Mouse (Mus musculus): ENCODE measurements around the gene Exoc3l2.

Gene Exoc3l2

DNA sequence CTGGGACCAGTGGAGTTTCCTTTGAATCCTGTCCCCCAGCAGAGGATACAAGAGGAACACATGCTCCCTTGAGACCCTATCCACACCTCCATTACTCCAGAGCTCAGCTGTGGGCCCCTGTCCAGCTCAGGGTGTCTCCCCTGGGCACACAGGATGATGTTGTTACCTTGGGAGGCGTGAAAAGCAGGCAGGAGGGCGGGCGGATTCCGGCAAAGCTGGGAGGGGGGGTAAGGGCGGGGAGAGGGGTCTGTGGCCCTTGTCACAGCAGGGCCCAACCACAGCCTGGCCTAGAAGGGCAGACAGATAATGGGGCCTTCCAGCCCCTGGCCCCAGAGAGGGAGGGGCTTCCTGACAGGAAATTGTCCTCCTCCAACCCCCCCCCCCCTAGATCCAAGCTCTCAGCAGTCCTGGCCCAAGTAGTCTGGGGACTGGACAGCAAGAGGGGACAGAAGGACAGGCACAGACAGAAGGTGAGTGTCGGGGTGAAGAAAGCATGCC lies at the start of gene Exoc3l2:
Exoc3l2 (plus strand) TSS at position 448 of the 498 bp plus-strand sequence.
- no peak for DNase-seq (ENCODE audit: low spot score)

DNA sequence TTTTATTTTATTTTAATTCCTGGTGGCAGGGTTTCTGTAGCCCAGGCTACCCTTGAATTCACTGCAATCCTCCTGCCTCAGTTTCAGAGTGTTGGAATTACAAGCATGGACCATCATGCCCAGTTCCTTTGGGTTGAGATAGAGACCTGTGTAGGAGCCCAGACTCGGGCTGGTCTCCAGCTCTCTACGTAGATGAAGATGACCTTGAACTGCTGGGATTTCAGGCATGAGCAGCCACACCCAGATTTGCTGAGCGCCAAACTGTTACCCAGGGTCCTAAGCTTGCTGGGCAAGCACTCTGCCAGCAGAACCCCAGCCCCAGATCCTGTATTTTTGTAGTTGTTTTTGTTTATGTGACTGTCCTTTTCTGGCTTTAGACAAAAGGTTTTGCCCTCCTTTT lies 49.6 kb upstream of the Exoc3l2 start:
- DNase-seq (ENCODE audit: low spot score): no peak

DNA sequence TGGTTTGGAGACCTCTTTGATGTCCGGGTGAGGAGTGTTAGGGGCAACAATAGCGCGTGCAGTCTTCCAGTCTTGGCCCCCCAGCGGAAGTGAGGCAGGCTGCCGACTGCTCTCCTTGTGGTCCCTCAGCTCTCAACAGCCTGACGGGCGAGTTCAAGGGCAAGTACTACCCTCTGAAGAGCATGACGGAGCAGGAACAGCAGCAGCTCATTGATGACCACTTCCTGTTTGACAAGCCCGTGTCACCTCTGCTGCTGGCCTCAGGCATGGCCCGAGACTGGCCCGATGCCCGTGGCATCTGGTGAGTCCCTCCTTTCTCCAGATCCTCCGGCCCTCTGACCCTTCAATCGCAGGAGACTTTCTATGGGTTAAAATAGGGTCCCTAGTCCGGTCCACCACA lies 46.5 kb upstream of the Exoc3l2 start:
- no peak for DNase-seq (ENCODE audit: low spot score)

DNA sequence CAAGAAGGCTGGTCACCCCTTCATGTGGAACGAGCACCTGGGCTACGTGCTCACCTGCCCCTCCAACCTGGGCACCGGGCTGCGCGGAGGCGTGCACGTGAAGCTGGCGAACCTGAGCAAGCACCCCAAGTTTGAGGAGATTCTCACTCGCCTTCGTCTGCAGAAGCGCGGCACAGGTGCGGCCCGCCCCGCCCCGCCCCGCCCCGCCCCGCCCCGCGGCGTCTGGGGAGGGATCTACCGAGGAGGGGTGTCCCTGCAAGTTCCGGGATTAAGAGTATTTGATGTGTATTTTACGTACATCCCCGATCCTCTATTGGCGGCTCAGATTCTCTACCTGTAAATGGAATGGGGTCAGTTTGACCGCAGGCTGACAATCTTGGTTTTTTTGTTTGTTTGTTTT lies 43.0 kb upstream of the Exoc3l2 start:
- DNase-seq (ENCODE audit: low spot score): no peak

DNA sequence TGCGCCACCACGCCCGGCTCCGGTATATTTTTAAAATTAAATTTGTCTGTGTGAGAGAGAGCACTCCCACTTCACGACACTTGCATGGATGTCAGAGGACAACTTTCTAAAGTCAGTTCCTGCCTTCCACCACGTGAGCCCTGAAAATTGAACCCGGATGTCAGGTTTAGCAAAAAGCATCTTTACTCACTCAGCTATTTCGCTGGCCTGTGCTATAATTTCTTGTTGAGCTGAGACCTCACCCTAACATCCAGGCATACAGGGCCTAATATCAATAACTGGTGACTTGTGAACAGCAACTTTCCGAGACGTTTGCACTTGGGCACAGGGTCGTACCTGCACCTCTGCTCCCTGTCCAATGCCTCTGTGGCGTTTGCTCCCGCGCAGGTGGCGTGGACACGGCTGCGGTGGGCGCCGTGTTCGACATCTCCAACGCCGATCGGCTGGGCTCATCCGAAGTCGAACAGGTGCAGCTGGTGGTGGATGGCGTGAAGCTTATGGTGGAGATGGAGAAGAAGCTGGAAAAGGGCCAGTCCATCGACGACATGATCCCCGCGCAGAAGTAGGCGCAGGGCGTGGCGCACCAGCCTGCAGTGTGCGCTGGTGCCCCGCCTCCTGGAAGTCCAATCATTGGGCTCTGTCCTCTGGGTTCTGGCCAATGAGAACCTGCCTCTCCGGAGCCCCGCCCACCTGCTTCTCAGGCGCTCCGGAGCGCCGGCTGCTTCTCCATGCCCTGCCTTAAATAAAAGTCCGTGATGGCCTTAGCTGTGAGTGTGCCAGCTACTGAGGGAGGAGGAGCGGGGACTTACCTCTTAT lies 42.1 kb upstream of the Exoc3l2 start:
- DNase-seq (ENCODE audit: low spot score): no peak

DNA sequence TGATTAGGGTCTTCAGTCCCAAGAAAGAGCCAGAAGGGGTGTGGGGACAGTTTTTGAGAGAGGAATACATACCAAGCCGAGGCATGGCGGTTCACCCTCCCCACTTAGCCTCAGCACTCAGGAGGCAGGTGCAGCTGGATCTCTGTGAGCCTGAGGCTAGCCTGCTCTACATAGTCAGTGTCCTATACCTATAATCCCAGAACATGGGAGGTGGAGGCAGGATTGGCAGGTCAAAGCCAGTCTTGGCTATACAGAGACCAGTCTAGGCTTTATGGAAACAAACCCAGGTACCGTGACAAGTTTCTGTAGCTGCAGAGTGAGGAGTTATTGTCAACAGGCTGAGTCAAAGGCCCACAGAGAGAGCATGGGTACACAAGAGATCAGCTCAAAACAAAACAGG lies 40.0 kb upstream of the Exoc3l2 start:
- no peak for DNase-seq (ENCODE audit: low spot score)

DNA sequence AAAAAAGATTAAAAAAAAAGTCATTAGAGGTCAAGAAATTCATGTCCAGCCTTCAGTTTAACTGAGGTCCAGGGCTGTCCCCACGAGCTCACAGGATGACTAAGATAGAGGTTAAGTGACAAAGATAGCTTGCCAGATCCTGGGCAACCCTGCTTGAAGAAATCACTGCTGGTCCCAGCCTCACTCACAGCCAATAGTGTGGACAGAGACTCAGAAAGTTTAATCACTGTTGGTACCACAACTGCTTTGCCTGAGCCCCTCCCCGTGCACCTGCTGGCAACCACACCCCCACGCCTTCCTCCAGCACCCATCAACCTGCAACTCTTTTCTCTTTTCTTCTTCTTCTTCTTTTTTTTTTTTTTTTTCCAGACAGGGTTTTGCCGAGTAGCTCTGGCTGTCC lies 39.1 kb upstream of the Exoc3l2 start:
- no peak for DNase-seq (ENCODE audit: low spot score)

DNA sequence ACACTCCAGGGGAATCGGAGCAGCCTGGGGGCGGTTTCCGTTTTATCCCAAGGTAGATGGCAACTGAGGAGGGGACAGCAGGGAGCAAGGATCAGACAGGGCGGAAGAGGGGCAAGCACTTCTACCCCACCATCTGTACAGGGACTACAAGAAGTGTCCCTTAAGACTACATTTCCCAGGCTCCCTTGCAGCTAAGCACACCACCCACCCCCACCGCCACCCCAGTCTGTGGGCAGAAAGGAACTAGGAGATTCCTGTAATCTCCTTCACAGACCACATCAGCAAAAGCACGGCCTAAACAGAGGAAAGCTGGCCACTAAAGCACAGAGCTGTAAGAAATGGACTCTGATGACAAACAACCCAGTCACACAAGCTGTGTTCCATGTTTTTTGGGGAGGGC lies 36.8 kb upstream of the Exoc3l2 start:
- no peak for DNase-seq (ENCODE audit: low spot score)

DNA sequence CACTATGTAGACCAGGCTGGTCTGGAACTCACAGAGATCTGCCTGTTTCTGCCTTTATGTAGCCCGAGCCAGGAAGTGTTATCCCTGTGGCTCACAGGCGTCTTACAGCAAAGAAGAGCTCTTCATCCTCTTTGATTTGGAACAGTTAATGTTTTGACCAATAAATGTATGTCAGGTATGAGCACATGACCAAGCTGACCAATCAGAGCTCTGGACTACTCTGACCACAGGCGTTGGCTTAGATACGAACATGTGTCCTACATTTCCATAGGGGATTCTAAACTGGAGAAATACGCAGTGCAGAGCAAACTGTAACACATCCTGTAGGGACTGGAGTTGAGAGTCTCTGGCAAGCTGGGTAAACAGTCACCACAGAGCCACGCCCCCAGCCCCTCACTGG lies 36.2 kb upstream of the Exoc3l2 start:
- no peak for DNase-seq (ENCODE audit: low spot score)

DNA sequence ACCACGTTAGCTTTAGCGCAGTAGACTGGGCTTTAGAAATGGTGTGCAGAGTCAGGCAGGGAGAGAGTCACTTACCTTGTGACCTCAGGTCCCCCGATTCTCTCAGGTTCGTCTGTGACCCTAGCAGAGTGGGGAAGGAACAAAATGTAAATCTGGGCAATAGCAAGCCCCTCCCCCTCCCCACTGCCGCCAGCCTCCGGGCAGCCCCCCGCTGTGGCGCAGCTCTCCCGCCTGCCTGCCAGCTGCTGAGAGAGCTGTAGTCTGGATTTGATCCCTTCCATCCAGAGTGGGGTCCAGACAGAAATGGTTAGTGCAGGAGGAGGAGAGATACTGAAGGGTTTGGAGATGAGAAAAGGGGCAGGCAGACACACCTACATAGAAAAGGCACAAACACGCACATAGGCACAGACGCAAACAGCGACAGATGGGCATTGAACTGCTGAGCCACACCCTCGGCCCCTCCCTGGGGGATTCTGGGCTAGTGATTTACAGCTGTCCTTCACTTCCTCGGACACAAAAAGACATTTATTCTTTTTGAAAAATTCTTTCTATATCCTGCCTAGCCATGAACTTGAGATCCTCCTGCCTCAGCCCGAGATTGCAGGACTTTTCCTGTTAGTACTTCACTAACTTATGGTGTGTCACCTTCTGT lies 35.0 kb upstream of the Exoc3l2 start:
- no peak for DNase-seq (ENCODE audit: low spot score)

DNA sequence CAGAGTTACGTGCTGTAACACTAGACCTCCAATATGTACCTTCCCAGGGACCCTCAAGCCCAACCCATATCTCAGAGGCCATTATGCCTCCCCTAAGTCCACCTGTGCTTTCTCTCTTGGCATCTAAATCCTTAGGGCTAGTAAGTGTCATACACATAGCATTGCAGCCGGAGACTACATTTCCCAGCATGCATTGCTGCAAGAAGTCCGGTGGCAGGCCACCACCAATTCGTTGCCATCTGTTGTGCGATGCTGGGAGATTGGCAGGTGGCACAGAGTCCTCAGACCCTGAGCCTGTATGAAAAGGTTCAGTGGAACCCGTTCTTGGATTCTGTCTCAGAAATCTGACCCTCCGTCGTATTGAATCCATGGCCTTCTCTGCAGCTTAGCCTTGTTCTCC lies 33.4 kb upstream of the Exoc3l2 start:
- no peak for DNase-seq (ENCODE audit: low spot score)

DNA sequence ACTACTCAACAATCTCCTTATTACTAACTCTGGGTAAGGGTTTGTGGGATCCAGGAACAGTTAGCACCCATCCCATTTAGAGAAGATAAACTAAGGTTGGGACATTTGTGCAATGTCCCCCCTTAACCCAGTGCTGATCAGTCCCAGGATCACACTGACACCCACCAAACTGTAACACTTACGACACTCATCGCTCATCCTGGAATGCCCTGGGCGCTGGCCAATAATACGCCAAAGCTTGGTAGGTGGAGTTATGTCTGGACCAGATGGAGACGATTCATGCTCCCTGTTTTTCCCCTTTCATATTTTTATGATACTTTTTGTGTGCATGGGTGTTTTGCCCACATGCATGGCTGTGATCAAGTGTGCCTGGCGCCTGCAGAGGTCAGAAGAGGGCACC lies 32.7 kb upstream of the Exoc3l2 start:
- DNase-seq (ENCODE audit: low spot score): no peak

DNA sequence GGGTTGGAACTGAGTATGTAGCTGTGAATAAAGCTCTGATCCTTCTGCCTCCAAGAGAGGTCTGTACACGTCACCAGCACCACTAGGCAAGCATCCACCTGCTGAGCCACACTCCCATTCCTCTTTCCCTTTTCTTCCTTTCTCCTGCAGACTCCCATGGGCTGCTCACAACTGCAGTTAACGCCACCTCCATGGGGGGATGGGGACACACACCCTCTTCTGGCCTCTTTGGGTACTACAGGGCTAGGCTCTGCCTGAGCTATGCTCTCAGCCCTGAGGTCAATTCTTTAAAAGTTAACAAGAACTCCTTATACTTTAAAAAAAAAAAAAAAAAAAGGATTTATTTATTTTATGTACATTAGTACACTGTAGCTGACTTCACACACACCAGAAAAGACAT lies 30.7 kb upstream of the Exoc3l2 start:
- DNase-seq (ENCODE audit: low spot score): no peak

DNA sequence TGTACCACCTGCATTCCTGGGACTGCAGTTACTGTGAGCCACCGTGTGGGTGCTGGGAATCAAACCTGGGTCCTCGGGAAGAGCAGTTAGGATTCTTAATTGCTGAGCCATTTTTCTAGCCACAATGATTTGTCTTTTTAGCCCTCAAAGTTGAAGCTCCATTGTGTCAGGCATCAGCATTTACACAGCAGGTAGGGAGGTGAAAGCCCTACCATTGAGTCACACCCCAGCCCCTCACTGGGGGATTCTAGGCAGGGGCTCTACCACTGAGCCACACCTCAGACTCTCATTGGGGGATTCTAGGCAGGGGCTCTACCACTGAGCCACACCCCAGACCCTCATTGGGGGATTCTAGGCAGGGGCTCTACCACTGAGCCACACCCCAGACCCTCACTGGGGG lies 26.9 kb upstream of the Exoc3l2 start:
- DNase-seq (ENCODE audit: low spot score): no peak

DNA sequence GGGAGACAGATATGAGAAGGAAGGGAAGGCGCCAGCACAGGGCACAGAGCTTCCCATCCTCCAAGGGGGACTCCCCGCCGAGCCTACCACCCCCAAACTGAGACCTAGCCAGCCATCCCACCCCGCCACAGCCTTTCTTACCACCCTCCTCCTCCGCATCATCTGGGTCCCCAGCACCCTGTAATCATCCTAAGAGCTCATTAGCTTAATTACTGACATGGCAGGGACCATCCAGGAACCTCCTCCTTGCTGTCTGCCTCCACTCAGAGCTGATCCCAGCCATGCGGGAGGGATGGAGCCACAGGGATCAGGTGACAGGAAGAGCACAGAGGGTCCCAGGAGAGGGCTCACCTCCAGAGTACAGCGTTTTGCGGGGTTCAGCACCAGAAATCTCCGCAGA lies 26.1 kb upstream of the Exoc3l2 start:
- DNase-seq (ENCODE audit: low spot score): no peak

DNA sequence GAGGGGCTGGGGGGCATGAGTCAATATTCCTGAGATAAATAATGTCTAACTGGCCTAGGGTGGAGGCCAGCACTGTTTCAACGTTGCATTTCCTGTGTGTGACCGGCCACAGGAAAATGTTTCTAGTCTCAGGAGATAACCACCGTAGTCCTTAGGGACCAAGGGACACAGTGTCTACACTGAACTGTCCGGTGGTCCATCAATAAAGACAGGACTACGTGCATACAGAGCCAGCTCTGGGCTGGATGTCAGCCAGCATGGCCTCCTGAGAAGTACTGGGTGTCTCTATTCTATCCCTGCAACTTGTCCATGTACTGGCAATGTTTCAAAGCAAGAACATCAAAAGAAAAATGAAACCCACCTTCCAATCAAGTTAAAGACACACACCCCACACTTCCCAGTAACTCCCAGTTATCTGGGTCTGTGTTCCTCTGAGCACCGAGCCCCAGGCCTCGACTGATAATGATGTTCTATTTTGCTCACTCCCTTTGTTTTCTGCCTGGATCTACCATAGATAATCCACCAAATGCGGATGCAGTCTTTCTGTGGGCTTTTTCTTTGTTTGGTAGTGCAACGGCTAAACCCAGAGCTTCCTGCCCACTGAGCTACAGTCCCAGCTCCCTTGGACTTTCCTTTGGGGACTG lies 21.6 kb upstream of the Exoc3l2 start:
- no peak for DNase-seq (ENCODE audit: low spot score)

DNA sequence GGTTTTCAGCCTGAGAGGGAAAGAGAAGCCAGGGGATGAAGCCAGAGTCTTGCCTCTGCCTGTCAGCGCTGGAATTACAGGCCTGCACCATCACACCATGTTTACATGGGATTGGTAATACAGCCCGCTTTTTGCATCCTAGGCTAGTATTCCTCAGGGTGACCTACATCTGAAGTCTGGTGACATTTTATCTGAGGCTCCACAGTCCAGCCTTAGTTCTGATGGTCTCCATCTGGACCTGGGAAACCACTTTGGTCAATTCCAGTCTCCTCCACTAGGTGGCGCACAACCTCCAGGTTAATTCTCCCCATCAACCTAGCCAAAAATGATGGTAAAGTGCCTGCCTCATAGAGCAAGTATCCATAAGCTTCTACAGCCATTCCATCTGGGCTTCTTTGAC lies 19.8 kb upstream of the Exoc3l2 start:
- DNase-seq (ENCODE audit: low spot score): no peak

DNA sequence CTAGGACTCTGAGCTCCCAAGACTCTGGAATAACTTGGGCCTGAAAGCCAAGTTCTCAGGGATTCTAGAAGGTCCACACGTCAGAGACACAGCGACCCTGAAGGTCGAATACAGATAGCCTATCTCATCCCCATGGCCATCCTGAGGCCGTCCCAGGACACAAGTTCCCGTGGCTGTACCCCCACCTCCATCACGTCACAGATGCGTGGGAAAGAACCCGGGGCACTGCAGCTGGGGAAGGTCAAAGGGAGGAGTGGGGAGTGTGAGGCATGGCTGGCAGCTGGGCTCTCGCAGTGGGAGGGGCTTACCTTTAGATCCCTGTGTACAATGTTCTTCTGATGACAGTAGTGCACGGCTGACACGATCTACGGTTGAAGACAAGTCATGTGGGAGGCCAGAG lies 18.3 kb upstream of the Exoc3l2 start:
- DNase-seq (ENCODE audit: low spot score): no peak

DNA sequence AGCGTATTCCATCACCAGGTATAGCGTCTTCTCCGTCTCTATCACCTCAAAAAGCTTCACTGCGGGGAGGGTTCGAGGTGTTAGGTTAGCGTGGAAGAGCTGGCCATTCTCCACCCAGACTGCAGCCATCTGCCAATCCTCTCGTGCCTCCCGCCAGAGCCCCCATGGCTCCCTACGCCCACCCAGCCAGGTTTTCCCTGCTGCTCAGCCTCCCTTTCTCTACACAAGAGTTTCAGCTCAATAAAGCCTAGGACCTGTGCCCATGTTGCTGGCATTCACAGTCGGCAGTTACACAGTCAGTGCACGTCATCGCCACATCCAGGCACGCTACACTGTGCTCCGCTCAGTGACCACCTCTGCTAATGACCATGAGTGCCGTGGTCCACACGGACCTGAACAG lies 15.4 kb upstream of the Exoc3l2 start:
- DNase-seq (ENCODE audit: low spot score): no peak

DNA sequence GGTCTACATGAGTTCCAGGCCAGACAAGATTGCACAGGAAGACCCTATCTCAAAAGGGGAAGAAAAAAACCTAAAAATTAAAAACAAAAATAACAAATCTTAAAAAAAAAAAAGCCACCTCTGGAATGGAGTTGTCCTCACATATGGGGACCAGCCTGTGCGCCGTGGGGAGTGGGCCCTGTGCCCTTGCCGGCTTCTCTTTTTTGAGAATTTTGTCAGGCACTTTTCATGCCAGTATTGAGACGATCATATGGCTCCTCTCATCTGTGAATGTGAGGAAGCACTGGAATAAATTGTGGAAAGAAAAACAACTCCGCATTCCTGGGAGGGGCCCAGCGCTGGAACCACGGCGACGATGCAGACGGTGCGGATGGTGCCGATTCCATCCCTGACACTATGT lies 14.0 kb upstream of the Exoc3l2 start:
- DNase-seq (ENCODE audit: low spot score): no peak

DNA sequence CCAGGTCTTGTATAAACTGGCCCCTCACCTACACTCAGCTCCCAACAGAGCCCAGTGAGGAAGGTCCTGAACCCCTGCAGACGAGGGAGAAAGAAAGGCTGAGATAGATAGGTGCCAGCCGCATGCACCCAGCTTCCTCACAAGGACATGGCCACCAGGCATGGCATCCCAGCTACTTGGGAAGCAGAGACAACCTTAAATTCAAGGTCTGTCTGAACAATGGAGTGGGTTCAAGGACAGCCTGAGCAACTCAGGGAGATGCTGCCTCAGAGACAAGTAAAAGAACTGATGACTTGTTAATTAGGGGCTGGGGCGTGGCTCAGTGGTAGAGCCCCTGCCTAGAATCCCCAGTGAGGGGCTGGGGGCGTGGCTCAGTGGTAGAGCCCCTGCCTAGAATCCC lies 7.9 kb upstream of the Exoc3l2 start:
- DNase-seq (ENCODE audit: low spot score): no peak

DNA sequence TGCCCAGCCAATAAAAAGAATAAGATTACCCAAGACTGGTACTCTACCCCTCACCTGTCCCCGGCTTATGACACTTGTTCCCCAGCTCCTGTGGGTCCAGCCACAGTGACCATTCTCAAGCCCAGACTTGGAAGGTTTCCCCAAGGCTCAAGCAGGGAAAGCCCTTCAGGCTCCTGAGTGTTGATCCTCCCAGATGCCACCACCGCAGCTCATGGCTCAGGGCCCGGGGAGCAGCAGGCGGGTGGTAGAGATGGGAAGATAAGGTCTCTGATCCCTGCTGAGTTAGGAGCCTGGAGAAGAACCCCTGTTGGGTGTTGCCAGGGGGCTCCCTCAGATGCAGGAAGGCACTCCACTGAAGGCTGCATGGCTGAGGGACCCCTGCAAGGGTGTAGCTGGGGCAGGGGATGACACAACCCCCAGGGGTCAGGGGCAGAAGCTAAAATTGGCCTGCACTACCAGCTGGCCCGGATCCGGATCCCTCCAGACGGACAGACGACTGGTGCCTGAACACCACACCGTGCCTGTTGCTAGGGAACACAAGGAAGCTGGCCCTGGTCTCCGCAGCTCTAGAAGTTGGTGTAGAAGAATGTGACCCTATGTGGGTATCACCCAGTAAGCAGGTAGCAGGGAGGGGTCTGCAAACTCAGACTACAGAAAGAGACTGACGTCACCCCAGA lies 7.2 kb upstream of the Exoc3l2 start:
- DNase-seq (ENCODE audit: low spot score): no peak

DNA sequence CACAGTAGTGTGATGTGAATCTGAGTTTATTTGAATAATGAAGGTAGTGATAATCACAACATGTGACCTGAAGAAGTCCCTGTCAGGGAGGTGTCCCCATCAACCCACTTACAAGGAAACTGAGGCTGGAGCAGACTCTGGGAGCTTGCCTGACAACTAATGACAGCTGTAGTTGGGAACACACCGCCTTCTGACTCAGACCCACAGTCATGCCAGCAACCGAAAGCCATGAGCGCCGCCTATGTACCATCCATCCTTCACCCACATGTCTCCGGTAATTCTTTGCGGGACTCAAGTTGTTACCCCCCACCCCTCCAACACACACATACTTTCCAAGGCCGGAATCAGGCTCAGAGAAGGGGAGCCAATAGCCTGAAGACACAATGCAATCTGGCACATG lies 6.5 kb upstream of the Exoc3l2 start:
- DNase-seq (ENCODE audit: low spot score): no peak
